Mouse (Mus musculus) neural tube, embryonic 14.5 days (tissue): ENCODE measurements around the gene Cldn19. TPM values are rescaled to one million over a fixed set of nuclear protein-coding genes. Genes with fewer than 3 reads are reported as not detected.

Source experiments
- ATAC-seq: fragments of 200-750 bp; cut with Nextera tagmentation; 2 replicates; pipeline ENCODE4 v1.8.0; 2017; ENCODE audit warnings: low read depth, mild to moderate bottlenecking, moderate TSS enrichment, moderate library complexity
- H3K27ac ChIP-seq: fragments of 300-500 bp; sonication (generic); 2 replicates; pipeline ENCODE4 v1.5.1; 2014; ENCODE audit warnings: low read depth, mild to moderate bottlenecking, control low read depth, low read length, moderate library complexity, mixed read lengths
- H3K27me3 ChIP-seq: fragments of 300-500 bp; sonication (generic); 2 replicates; pipeline ENCODE4 v1.6.1; 2014; ENCODE audit warnings: low read length; ENCODE audit not compliant: control insufficient read depth, insufficient read depth
- H3K36me3 ChIP-seq: fragments of 300-500 bp; sonication (generic); 2 replicates; pipeline ENCODE4 v1.6.1; 2014; ENCODE audit warnings: low read length, mixed read lengths; ENCODE audit not compliant: control insufficient read depth, insufficient read depth
- H3K4me1 ChIP-seq: fragments of 300-500 bp; sonication (generic); 2 replicates; pipeline ENCODE4 v1.6.1; 2014; ENCODE audit warnings: low read length; ENCODE audit not compliant: control insufficient read depth, insufficient read depth
- H3K4me2 ChIP-seq: fragments of 300-500 bp; sonication (generic); 2 replicates; pipeline ENCODE4 v1.6.1; 2014; ENCODE audit warnings: mild to moderate bottlenecking, low read depth, low read length, control low read depth
- H3K4me3 ChIP-seq: fragments of 300-500 bp; sonication (generic); 2 replicates; pipeline ENCODE4 v1.5.1; 2014; ENCODE audit warnings: low read depth, low read length, control low read depth, mixed read lengths
- H3K9ac ChIP-seq: fragments of 300-500 bp; sonication (generic); replicated peaks from 2 replicates; pipeline ENCODE4 v1.6.1; 2014; ENCODE audit warnings: low read depth, mild to moderate bottlenecking, control low read depth, low read length, mixed read lengths
- H3K9me3 ChIP-seq: fragments of 300-500 bp; sonication (generic); 2 replicates; pipeline ENCODE4 v1.6.1; 2016; ENCODE audit warnings: low read length; ENCODE audit not compliant: control insufficient read depth
- WGBS: fragments of 180-500 bp; shearing (Covaris S2); extraction: QIAGEN DNeasy Blood & Tissue Kit; methylation state at CpG from one replicate; pipeline ENCODE4 v1.1.7; 2014; 5-methylcytosine and 5-hydroxymethylcytosine counted together
- polyA plus RNA-seq: library from polyadenylated mRNA; unstranded; fragments of >200 nt; fragmentation: Nextera tagmentation; extraction: Ambion mirVana; gene quantifications from 2 replicates; pipeline ENCODE4 v1.2.1, GENCODE M21; 2014

Gene Cldn19
- polyA plus RNA-seq, 1 experiment from 2014 or later: 0.75 TPM

DNA sequence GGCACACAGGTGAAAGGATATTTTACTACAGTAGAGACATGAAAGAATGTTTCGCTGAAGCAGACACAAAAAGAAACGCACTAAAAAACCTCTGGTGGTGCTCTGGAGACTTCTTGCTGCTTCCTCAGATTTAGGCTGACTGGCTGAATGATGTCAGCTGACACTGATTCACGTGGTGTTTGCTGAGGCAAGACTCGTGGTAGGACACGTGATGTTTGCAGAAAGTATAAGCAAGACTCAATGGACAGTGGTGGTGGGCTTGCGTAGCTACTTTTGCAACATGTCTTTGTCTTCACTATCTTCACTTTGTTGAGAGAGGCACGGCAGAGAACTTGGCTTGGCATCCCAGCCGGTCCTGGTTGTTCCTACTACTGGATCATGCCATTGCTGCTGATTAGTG is 48.1 kb downstream of the Cldn19 start:
- no peaks in the 10 kb centered on the region for H3K36me3 ChIP-seq
- H3K4me1 ChIP-seq: no peaks in the 10 kb centered on the region
- H3K9me3 ChIP-seq: no peaks in the 10 kb centered on the region
- ATAC-seq: no peak
- H3K9ac ChIP-seq: no peak overlapping the region
- H3K4me2 ChIP-seq: no peak overlapping the region
- 93% methylated on average over 8 of the region's 8 CpGs for WGBS
- no peaks in the 10 kb centered on the region for H3K27me3 ChIP-seq
- H3K4me3 ChIP-seq: no peak overlapping the region
- H3K27ac ChIP-seq: no peak overlapping the region

GRCm38 (mm10) chr4:119305418-119305817 is 50.2 kb downstream of the Cldn19 start:
- Histone ChIP-seq H3K4me2 (no peak overlapping the region), H3K4me1 (no peaks in the 10 kb centered on the region), H3K36me3 (peaks cover 6% of the 10 kb centered on the region; the same call in 1 of the 2 replicates), H3K27ac (no peak overlapping the region), H3K9me3 (no peaks in the 10 kb centered on the region), H3K4me3 (no peak overlapping the region), H3K27me3 (no peaks in the 10 kb centered on the region), H3K9ac (no peak overlapping the region)
- 61% methylated on average over 5 of the region's 5 CpGs for WGBS
- no peak for ATAC-seq

Other genes starting within 250 kb of the Cldn19 start
- gene Slc2a1, start 146.7 kb upstream of the Cldn19 start, polyA plus RNA-seq: 61.8 and 83.3 TPM in 2 replicates
- 6.1 TPM in 2 replicates for gene Zfp691, start 81.2 kb upstream of the Cldn19 start, polyA plus RNA-seq
- 1.1 and 1.2 TPM in 2 replicates for gene Ermap, start 65.4 kb upstream of the Cldn19 start, polyA plus RNA-seq
- gene Svbp, start 60.1 kb upstream of the Cldn19 start, polyA plus RNA-seq: 230 and 254 TPM in 2 replicates
- 0.78 TPM in 1 of 2 replicates, not detected in the other for gene Tmem269, start 37.2 kb upstream of the Cldn19 start, polyA plus RNA-seq
- gene AU022252, start 22.7 kb upstream of the Cldn19 start, polyA plus RNA-seq: 19.2 and 30.1 TPM in 2 replicates
- 9.1 and 15.3 TPM in 2 replicates for gene P3h1, start 22.5 kb upstream of the Cldn19 start, polyA plus RNA-seq
- gene Ybx1, start 39.2 kb downstream of the Cldn19 start, polyA plus RNA-seq: 976 and 994 TPM in 2 replicates
- 48.0 and 49.7 TPM in 2 replicates for gene Ppih, start 65.1 kb downstream of the Cldn19 start, polyA plus RNA-seq
- 24.9 and 26.6 TPM in 2 replicates for gene Ccdc30, start 160.1 kb downstream of the Cldn19 start, polyA plus RNA-seq
- gene Ppcs, start 167.0 kb downstream of the Cldn19 start, polyA plus RNA-seq: 22.4 and 27.6 TPM in 2 replicates
- 0.32 TPM in 1 of 2 replicates, not detected in the other for gene Zmynd12, start 167.4 kb downstream of the Cldn19 start, polyA plus RNA-seq
- gene Rimkla, start 237.2 kb downstream of the Cldn19 start, polyA plus RNA-seq: 33.4 and 37.7 TPM in 2 replicates